Mouse (Mus musculus): ENCODE measurements around the gene Slco2b1.

The Slco2b1 gene

GRCm38 (mm10) chr7:99693976-99694375, 17.2 kb downstream of the Slco2b1 start:
- no peak for DNase-seq (ENCODE audit: low read depth in 1 of 2, low spot score in 2 of 2)

GRCm38 (mm10) chr7:99693387-99693786, 17.8 kb downstream of the Slco2b1 start:
- no peak for DNase-seq (ENCODE audit: low read depth in 1 of 2, low spot score in 2 of 2)

GRCm38 (mm10) chr7:99692396-99692795, 18.7 kb downstream of the Slco2b1 start:
- DNase-seq (ENCODE audit: low read depth in 1 of 2, low spot score in 2 of 2): no peak

GRCm38 (mm10) chr7:99690819-99691218, 20.3 kb downstream of the Slco2b1 start:
- DNase-seq (ENCODE audit: low read depth in 1 of 2, low spot score in 2 of 2): no peak

- DNase-seq (ENCODE audit: low read depth in 1 of 2, low spot score in 2 of 2): no peak
These were observed 27.1 kb downstream of the Slco2b1 start for GRCm38 (mm10) chr7:99684086-99684485.

GRCm38 (mm10) chr7:99680771-99681170, 30.4 kb downstream of the Slco2b1 start:
- DNase-seq (ENCODE audit: low read depth in 1 of 2, low spot score in 2 of 2): no peak

- DNase-seq (ENCODE audit: low read depth in 1 of 2, low spot score in 2 of 2): no peak
These were observed 36.2 kb downstream of the Slco2b1 start for GRCm38 (mm10) chr7:99674890-99675289.

GRCm38 (mm10) chr7:99674209-99674608, 36.9 kb downstream of the Slco2b1 start:
- no peak for DNase-seq (ENCODE audit: low read depth in 1 of 2, low spot score in 2 of 2)

- no peak for DNase-seq (ENCODE audit: low read depth in 1 of 2, low spot score in 2 of 2)
These were observed 38.0 kb downstream of the Slco2b1 start for GRCm38 (mm10) chr7:99673188-99673587.

- DNase-seq (ENCODE audit: low read depth in 1 of 2, low spot score in 2 of 2): no peak
These were observed 39.4 kb downstream of the Slco2b1 start for GRCm38 (mm10) chr7:99671544-99672435.

GRCm38 (mm10) chr7:99670915-99671314, 40.2 kb downstream of the Slco2b1 start:
- no peak for DNase-seq (ENCODE audit: low read depth in 1 of 2, low spot score in 2 of 2)

- no peak for DNase-seq (ENCODE audit: low read depth in 1 of 2, low spot score in 2 of 2)
These were observed 42.3 kb downstream of the Slco2b1 start for GRCm38 (mm10) chr7:99668802-99669201.

- DNase-seq (ENCODE audit: low read depth in 1 of 2, low spot score in 2 of 2): no peak
These were observed 44.0 kb downstream of the Slco2b1 start for GRCm38 (mm10) chr7:99667096-99667495.

- DNase-seq (ENCODE audit: low read depth in 1 of 2, low spot score in 2 of 2): no peak
These were observed 45.2 kb downstream of the Slco2b1 start for GRCm38 (mm10) chr7:99665731-99666452.

GRCm38 (mm10) chr7:99664571-99665485, 46.3 kb downstream of the Slco2b1 start:
- no peak for DNase-seq (ENCODE audit: low read depth in 1 of 2, low spot score in 2 of 2)

- DNase-seq (ENCODE audit: low read depth in 1 of 2, low spot score in 2 of 2): no peak
These were observed 47.5 kb downstream of the Slco2b1 start for GRCm38 (mm10) chr7:99663507-99664220.

- no peak for DNase-seq (ENCODE audit: low read depth in 1 of 2, low spot score in 2 of 2)
These were observed 48.8 kb downstream of the Slco2b1 start for GRCm38 (mm10) chr7:99662311-99662710.

- DNase-seq (ENCODE audit: low read depth in 1 of 2, low spot score in 2 of 2): no peak
These were observed 49.4 kb downstream of the Slco2b1 start for GRCm38 (mm10) chr7:99661571-99662230.

GRCm38 (mm10) chr7:99661071-99661470, 50.1 kb downstream of the Slco2b1 start:
- no peak for DNase-seq (ENCODE audit: low read depth in 1 of 2, low spot score in 2 of 2)
